Mouse (Mus musculus): ENCODE data around the gene Pcgf6.
A peak's percentile ranks its signal among the peaks of the same experiment; 100 is the strongest.
"Not testable (repeated sequence)": the region's sequence is repeated elsewhere in the genome, so short reads cannot be mapped to it uniquely, and the experiment has no call there.

The Pcgf6 gene

DNA sequence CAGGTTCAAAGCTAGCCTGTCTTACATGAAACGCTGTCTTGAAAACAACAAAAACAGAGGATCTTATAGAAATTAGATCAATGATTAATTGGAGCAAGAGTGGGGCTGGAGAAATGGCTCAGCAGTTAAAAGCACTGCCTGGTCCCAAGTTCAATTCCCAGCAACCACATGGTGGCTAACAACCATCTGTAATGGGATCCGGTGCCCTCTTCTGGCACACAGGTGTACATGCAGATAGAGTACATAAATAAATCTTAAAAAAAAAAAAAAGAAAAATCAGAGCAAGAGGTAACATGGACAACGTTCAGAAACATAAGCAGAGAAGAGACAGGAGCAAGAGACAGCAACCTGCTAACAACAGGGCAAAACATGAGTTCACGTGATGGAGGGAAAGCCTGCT, 24.2 kb downstream of the Pcgf6 start:
- no peak for DNase-seq (ENCODE audit: low spot score in 2 of 2)

DNA sequence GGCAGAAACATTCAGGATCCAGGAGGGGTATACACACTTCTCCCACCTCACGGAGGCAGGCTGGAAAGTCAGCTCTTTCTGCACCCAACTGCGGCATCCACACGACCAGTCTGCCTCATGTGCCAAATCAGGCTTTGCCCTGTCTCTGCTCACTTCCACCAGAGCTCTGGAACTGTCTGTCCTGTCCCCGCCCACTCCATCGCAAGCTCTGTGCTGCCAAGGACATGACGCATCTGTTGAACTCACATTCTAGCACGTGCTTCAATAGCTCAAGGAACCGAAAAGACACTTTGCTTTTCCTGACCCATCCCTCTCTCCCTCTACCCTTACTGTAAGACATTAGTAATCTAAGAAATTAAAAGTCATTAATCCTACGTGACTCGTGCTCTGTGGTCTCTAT, 25.8 kb downstream of the Pcgf6 start:
- DNase-seq (ENCODE audit: low spot score in 2 of 2): no peak

DNA sequence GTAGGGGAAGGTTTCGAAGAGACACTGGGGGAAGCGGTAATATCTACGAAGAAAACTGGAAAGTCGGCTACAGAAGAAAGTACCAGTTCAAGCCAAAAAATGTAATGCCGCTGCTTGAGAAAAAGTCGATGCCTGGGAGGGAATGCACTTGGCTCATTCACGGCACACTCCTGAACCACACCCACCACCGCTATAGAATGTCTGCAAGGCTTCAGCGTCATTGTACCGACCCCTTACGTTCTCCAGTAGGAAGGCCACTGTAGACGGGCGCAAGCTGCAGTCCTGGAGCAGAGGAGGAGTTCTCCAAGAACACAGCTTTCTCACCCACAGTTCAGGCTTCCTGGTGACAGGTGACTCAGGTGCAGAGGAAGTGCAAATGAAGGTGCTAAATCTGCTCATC, 27.2 kb downstream of the Pcgf6 start:
- DNase-seq (ENCODE audit: low spot score in 2 of 2): no peak

DNA sequence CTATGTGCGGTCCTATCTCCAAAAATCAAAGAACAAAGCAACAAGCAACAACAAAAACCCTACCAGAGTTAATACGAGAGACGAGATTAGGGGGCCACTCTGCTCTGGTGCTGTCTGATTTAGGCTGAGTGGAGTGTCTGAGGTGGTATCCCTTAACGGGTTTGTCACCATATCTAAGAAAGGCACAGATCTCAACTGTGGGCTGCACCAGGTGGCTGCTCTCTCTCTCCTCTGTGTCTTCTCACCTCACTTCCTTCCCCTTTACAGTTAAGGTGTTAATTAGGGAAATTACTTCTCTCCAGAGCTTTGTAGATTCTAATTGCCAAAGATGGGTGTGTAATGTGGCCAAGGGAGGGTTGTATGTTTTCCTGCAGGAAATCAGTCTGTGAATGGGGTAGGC, 28.0 kb downstream of the Pcgf6 start:
- DNase-seq (ENCODE audit: low spot score in 2 of 2): no peak

DNA sequence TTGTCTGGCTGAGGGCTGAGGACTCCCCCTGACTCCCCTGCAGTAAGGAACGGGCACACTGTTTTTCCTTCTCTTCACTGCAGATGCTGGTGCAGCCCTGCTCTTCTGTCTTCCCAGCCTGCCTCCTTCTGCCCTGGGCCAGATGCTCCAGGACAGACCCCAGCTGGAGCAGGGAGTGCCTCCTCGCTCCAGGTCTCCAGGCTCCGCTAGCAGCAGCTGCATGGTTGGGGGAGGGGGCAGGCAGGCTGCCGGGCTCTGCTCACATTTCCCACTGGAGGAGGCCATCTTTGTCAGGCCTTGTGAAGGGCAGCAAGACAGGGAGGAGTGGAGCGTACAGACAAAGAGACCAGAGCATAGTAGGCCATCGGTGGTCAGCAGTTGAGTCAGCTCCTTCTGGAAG, 31.4 kb downstream of the Pcgf6 start:
- no peak for DNase-seq (ENCODE audit: low spot score in 2 of 2)

DNA sequence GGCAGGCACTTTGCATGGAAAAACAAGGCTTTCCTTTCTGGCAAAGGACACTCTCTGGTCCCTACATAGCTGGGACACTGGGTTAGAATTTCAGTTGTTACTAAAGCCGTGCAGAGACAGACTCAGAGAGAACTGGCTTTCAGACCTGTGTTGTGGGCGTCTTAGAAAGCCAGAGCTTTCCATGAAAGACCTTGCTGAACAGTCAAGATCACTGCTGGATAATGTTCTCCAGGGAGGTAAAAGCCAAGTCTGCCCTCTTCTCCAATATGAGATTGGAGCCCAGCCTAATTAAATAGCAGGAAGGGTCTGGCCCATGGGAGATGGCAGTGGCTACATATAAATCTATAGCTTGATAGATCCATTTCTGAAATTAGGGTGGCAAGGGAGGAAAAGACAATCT, 32.4 kb downstream of the Pcgf6 start:
- DNase-seq (ENCODE audit: low spot score in 2 of 2): no peak

DNA sequence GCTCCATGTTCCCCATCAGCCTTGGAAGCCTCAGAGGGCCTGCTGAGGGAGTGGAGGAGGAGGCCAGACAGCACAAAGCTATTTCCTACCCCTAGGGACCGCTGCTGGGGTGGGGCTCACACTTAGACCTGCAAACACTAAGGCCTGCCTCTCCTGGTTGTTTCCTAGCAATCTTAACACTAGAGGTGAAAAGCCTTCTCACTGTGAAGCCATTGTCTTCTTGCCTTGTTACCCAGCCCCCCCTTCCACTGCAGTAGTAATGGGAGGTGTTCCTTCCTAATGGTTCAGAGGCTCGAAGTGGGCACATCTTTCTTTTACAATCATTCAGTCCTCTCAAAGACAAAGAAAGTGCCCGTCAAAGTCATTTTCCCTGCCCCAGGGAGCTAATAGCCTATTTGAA, 32.9 kb downstream of the Pcgf6 start:
- no peak for DNase-seq (ENCODE audit: low spot score in 2 of 2)

DNA sequence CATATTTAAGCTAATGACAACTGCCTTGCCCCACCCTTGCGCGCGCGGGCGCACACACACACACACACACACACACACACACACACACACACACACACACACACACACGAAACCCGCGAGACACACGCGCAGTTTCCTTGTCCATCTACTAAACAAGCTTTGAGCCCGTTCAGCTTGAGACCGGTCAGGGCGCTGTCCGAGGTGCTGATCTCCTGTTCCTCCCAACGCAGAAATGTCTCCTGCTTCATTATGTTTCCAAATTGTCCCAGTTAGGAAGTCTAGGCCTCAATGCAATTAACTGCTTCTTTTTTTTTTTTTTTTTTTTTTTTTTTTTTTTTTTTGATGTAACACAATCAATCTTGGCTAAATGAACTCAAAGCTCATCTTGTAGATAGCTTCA, 34.2 kb downstream of the Pcgf6 start:
- DNase-seq (ENCODE audit: low spot score in 2 of 2): peak in 1 of 2 experiments; percentile 44

DNA sequence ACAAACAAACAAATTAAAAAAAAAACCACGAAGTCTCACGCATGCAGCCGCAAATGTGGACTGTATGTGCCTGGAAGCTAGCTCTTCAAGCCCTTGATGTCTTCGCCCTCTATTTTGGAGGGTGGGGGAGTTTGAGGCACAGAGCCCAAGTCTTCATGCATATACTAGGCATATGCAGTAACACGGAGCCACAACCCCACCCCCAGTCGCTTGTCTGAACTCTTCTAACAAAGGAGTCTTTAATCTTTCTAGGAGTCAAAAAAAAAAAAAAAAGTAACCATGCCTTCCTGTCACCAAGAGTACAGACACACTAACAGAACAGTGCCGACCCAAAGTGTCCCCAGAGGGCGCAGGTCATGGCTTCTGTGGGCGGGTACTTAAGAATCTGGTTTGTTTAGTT, 34.7 kb downstream of the Pcgf6 start:
- no peak for DNase-seq (ENCODE audit: low spot score in 2 of 2)

DNA sequence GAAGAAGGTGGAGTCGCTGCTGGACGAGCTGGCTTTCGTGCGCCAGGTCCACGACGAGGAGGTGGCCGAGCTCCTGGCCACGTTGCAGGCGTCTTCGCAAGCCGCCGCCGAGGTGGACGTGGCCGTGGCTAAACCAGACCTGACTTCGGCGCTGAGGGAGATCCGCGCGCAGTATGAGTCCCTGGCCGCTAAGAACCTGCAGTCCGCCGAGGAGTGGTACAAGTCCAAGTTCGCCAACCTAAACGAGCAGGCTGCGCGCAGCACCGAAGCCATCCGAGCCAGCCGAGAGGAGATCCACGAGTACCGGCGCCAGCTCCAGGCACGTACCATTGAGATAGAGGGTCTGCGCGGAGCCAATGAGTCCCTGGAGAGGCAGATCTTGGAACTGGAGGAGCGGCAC, 35.3 kb downstream of the Pcgf6 start:
- DNase-seq (ENCODE audit: low spot score in 2 of 2): no peak

DNA sequence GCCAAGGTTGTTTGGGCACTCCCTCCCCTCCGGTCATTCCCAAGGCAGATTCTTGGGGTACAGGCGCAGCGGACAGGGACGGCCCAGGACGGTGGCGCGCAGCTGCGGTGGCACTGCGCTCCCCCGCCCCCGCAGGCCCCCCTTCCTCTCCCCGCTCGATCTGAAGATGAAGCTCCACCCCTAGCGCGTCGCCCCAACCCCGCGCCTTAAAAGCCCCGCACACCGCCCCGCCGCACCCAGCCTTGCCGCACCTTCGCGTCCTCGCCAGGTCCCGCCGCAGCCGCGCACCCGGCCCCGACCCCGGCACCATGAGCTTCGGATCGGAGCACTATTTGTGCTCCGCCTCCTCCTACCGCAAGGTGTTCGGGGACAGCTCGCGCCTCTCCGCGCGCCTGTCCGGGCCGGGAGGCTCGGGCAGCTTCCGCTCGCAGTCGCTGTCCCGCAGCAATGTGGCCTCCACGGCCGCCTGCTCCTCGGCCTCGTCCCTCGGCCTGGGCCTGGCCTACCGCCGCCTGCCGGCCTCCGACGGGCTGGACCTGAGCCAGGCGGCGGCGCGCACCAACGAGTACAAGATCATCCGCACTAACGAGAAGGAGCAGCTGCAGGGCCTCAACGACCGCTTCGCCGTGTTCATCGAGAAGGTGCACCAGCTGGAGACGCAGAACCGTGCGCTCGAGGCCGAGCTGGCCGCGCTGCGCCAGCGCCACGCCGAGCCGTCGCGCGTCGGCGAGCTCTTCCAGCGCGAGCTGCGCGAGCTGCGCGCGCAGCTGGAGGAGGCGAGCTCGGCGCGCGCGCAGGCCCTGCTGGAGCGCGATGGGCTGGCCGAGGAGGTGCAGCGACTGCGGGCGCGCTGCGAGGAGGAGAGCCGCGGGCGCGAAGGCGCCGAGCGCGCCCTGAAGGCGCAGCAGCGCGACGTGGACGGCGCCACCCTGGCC, 36.0 kb downstream of the Pcgf6 start, which contains the start of the genes Ina and Nt5c2:
Gene Ina, plus strand, starts transcription at position 252 of the 935 bp plus-strand sequence.
Gene Nt5c2, minus strand, starts transcription at position 707 of the 935 bp plus-strand sequence.
- DNase-seq (ENCODE audit: low spot score in 2 of 2): peak; percentile 62 to 77

DNA sequence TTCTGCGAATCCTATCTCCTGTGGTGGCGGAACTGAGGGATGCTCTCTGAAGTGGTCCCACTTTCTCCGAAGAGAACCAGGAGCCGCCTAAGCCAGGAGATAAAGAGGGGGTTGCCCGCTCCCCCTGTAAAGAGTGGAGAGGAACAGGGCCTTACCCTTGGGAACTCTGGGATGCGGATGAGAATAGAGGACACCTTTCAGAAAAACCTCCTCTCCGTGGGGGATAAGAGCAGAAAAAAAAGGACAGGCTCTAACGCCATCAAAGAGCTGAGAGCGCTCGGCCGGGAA, 36.6 kb downstream of the Pcgf6 start:
- no peak for DNase-seq (ENCODE audit: low spot score in 2 of 2)

DNA sequence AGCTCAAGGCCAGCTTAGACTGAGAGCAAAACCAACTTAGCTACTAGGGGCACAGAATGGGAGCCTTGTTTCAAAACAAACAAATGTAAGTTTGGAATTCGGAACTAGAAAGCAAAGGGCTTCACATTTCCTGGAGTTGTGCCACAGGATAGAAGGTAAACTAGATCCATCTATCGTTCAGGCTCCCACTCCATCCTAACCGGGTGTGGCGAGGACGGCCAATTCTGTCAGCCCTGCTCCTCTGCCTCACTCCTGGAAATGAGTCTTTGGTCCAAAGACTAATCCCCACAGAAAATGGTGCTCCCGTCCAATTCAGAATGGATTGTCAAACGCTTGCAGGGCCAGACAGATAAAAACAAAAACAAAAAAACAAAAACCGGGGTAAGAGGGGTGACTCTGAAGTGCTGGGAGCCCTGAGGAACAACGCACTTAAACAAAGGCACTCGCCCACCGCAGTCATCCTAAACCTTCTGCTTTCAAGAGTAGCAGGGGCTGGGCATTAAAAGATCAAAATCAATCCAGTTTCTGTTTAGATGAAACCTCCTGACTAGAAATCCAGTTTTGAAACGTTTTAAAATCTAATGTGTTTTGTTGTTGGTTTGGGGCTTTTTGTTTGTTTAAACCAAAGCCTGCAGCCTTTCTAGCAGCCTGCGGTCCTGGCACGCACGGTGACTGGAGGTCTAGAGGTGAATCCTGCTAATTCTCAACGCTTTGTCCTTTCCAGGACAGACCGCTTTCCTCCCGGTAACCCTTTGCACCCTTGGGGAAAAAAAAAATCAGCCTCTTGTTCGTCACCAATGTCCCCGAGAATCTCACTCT, 37.2 kb downstream of the Pcgf6 start:
- no peak for DNase-seq (ENCODE audit: low spot score in 2 of 2)

DNA sequence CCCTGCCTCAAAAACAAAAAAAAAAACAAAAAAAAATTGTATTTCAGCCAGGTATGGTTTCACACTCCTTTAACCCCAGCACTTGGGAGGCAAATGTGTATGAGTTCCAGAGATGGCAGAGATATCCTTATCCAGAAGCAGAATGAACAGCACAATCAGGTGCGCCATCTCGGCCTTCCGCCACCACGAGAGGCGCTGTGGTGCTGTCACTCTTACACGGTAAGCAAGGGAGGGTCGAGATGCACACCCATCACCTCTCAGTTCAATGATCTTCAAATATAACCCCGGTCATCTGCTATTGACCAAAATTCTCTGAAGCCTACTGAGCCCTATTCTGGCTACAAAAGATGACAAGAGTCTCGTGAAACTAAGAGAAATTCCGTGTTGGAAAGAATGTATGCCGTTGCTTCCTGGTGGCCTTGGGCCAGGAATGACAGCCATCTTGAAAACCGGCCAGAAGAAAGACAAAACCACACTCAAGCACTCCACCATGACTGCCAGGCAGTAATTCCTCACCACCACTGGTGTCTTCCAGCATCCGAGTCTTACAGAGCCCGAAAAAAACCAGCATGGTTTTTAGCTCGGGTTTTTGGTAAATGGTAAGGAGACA, 38.1 kb downstream of the Pcgf6 start:
- no peak for DNase-seq (ENCODE audit: low spot score in 2 of 2)

DNA sequence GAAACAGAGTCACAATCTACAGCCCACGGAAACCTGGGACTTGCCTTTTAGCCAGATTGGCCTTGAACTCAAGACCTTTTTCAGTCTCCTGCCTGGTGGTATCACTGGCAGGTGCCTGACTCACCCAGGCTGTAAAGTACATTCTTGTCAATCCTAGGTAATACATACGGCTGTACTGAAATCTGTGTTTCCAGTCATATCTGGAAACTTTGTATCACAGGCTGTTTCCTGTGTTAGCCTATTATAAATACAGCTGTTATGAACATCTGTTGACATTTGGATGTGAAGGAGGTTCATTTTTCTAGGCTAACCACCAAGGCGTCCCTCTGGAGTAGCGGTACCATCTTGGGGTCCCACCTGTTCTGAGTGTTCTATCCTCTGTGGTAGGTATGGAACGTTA, 40.8 kb downstream of the Pcgf6 start:
- no peak for DNase-seq (ENCODE audit: low spot score in 2 of 2)

DNA sequence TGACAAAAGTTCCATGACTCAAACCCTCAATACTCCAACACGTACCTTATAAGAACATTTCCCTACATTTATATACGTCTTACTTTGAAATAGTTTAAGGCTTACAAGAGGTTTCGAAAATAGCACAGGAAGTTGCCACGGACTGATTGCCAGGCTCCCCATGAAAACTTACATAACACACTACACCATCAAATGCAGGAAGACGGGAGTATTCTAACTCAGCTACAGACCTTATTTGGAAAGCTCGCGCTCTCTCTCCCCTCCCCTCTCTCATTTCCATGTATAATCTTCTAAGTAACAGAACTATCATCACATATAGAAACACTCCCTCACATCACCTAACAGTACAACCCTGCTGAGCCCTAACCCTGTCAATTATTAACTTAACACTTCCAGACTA, 41.3 kb downstream of the Pcgf6 start:
- DNase-seq (ENCODE audit: low spot score in 2 of 2): no peak

DNA sequence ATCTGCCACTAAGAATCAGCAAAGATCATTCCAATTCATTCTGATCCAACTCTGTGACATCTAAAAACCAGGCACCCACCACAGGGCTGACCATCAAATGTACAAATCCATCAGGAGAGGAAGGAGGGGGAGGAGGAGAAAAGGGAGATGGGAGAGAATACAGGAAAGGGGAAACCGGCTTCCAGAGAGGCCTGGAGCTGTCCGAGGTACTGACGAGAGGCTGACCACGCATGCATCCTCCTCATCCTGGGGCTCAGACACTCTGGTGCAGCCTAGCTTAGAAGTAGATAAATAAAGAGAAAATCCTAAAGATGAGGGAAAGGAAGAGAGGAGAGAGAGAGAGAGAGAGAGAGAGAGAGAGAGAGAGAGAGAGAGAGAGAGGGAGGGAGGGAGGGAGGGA, 44.4 kb downstream of the Pcgf6 start:
- no peak for DNase-seq (ENCODE audit: low spot score in 2 of 2)

DNA sequence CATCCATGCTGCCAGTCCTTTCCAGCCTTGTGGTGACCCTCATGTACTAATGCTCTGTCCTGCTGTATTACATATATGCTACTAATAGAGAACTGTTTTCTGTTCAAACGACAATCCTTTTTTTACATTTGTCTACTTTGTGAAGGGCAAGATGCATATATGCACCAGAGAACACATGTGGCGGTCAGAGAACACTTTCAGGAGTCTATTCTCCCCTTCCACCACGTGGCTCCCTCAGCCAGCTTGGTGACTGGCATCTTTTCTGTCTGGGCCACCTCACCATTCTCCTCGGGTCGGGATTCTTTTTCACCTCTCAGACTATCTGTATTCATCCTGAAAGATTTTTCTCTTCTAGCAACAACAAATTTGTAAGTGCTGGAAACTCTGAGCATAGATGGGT, 44.8 kb downstream of the Pcgf6 start:
- no peak for DNase-seq (ENCODE audit: low spot score in 2 of 2)

DNA sequence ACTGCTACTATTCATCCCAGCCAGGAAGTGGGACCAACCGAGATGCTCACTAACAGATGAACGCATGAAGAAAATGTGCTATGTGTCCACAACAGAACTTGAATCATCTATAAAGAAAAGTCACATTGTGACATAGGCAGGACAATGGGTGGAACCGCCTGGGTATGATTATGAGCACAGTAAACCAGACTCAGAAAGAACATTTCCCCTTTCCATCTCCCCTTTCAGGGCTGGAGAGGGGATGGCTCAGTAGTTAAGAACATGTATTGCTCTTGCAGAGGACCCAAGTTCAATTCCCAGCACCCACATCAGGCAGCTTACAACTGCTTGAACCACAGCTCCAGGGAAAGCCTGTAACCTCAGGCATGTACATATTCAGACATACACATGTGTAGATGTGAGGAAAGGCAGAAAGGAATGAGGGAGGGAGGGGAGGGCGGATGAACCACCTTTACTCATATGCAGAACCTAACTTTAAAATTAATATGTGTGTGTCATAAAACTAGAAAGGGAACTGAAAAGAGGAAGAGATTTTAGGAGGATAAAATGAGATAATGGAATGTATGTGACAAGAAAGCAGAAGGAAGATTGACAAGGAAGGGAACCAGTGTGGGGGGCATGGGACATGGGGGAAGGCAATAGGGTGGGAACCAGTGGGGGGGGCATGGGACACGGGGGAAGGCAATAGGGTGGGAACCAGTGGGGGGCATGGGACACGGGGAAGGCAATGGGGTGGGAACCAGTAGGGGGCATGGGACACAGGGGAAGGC, 46.8 kb downstream of the Pcgf6 start:
- no peak for DNase-seq (ENCODE audit: low spot score in 2 of 2)

DNA sequence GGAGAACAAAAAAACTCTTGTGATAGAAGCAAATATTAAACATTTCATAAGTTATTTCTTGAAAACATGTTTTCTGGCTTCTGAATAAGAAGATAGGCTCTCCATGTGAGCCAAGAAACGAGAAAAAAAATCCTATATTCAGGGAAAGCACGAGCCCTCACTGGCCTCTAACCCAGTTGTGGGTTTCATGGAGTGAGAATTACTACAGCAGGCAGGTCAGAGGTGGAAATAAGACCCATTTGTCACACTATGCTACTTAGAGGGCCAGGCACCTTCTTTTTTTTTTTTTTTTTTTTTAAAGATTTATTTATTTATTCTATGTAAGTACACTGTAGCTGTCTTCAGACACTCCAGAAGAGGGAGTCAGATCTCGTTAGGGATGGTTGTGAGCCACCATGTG, 50.3 kb downstream of the Pcgf6 start:
- DNase-seq (ENCODE audit: low spot score in 2 of 2): not testable (repeated sequence)

DNA sequence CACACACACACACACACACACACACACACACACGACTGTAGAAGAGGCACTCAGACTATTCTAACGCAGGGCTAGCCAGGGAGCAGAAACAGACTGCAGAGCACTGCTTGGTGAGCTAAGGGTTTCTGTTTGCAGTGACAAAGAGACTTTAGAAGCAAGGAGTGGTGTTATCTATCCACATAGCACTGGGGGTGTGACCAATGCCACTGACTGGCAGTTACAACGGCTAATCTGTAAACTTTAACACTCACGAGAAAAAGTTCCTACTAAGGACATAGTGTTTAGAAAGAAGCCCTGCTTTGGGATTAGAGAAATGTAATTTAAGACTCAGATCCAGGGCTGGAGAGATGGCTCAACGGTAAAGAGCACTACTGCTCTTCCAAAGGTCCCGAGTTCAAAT, 51.0 kb downstream of the Pcgf6 start:
- DNase-seq (ENCODE audit: low spot score in 2 of 2): no peak

DNA sequence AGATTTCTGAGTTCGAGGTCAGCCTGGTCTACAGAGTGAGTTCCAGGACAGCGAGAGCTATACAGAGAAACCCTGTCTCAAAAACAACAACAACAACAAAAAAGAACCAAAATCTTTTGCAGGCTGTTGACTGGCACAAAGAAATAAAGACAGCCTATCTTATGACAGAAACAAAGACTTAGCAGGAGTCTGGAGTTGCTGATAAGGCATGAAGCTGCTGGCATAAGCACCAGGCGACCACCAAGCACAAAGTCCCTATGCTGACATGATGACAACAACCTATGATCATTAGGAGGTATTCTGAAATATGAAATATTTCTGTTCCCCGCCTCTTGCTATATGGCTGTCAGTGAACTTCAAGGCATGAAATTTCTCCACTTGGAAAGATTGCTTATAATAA, 51.8 kb downstream of the Pcgf6 start:
- no peak for DNase-seq (ENCODE audit: low spot score in 2 of 2)
